In the genomic region with DNA sequence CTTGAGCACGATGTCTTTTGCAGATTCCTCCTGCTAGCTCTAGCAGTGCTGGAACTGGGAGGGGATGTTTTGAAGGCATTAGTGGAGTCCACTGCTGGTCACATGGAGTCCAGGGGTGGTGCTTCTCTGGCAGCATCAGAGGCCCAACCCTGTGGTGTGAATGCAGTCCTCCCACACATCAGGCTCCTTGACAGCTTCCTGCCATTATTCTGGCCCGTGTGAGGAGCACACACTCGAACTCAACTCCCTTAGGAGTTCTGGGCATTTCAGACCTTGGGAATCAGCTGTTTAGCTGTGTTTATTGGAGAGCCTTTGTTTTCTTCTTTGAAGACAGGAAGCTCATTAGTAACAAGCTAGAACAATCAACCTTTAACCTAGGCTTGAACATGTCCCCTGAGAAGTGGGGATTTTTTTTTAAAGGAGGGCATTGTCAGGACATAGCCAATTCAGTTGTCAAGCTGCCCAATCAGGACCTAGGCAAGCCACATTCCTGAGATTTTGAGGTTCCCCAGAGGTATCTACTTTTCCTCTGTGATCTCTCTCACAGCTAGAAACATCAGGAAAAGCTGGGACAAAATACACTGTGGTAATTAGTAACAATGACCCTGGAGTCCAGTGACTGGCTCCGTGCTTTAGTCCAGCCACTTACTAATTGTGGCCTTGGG, we compare ENCODE assay signal across 11 mouse cellular contexts.
DNase-seq lines count a peak whose midpoint lies in the region; ATAC-seq lines count a peak whose summit lies in the region.
"Had no signal": no experiment of that assay in that cellular context is flagged by ENCODE, and none has a peak within 500 bp of the region (broad histone marks: within the 10 kb centered on the region; RNA-seq: fewer than 3 reads in every experiment).

No protein-coding gene starts in this region.

- H3K4me1 ChIP-seq in embryonic facial prominence, embryonic 10.5 days, result peaks cover 17% of the 10 kb centered on the region
- peaks cover 4% of the 10 kb centered on the region; the same call in 1 of the 2 replicates for H3K4me1 ChIP-seq in lung, embryonic 15.5 days
- H3K4me1 ChIP-seq: liver, embryonic 13.5 days had no signal

- ATAC-seq in lung, embryonic 15.5 days (ENCODE audit: borderline replicate concordance, extremely low read depth, low FRiP score, low TSS enrichment), result peak; percentile 69
- ATAC-seq in CD4-positive, CD25-positive, alpha-beta regulatory T cell, adult 4 months, result no peak

- H3K4me3 ChIP-seq in embryonic facial prominence, embryonic 10.5 days, result no peak overlapping the region
- no peak overlapping the region for H3K4me3 ChIP-seq in lung, embryonic 15.5 days
- H3K4me3 ChIP-seq: liver, embryonic 13.5 days; myocyte had no signal

- no peaks in the 10 kb centered on the region for H3K36me3 ChIP-seq in embryonic facial prominence, embryonic 10.5 days (replicated peaks)
- no peaks in the 10 kb centered on the region for H3K36me3 ChIP-seq in lung, embryonic 15.5 days
- H3K36me3 ChIP-seq: liver, embryonic 13.5 days had no signal

- intact Hi-C loops in heart, postnatal 25 days (cut with DNase I), result loop anchor here (5.0 kb wide), 2 partner anchors 125 to 185 kb away; no protein-coding TSS in a partner anchor

- no peak overlapping the region for H3K9ac ChIP-seq in lung, embryonic 15.5 days
- H3K9ac ChIP-seq: liver, embryonic 13.5 days had no signal

- peak overlapping the region; percentile 54 for H3K27ac ChIP-seq in embryonic facial prominence, embryonic 10.5 days (replicated peaks)
- no peak overlapping the region for H3K27ac ChIP-seq in lung, embryonic 15.5 days
- H3K27ac ChIP-seq: liver, embryonic 13.5 days had no signal

- H3K4me2 ChIP-seq in lung, embryonic 15.5 days, result no peak overlapping the region
- H3K4me2 ChIP-seq: liver, embryonic 13.5 days had no signal

- H3K27me3 ChIP-seq in embryonic facial prominence, embryonic 10.5 days (replicated peaks; ENCODE audit: low read depth, poor library complexity, severe bottlenecking), result no peaks in the 10 kb centered on the region
- no peaks in the 10 kb centered on the region for H3K27me3 ChIP-seq in lung, embryonic 15.5 days
- H3K27me3 ChIP-seq: liver, embryonic 13.5 days had no signal

- WGBS in embryonic facial prominence, embryonic 10.5 days, result 31% methylated on average over 4 of the region's 4 CpGs
- 44% methylated on average over 4 of the region's 4 CpGs for WGBS in lung, embryonic 15.5 days

- H3K9me3 ChIP-seq in embryonic facial prominence, embryonic 10.5 days, result no peaks in the 10 kb centered on the region
- H3K9me3 ChIP-seq in lung, embryonic 15.5 days, result no peaks in the 10 kb centered on the region
- H3K9me3 ChIP-seq: liver, embryonic 13.5 days had no signal

- peak; percentile 26 to 33 for DNase-seq in adrenal gland, adult (ENCODE audit: inconsistent age in 2 of 2, low spot score in 1 of 2)
- DNase-seq in adrenal gland, postnatal 10 days, result no peak
- DNase-seq in embryonic facial prominence, embryonic 10.5 days (ENCODE audit: low spot score), result peak; percentile 47
- peak; percentile 68 for DNase-seq in heart, postnatal 25 days (ENCODE audit: low spot score)
- DNase-seq in left cerebral cortex, adult 18-20 months (ENCODE audit: low spot score in 2 of 2), result no peak
- no peak for DNase-seq in left cerebral cortex, adult 8-10 months (ENCODE audit: low spot score in 2 of 2)
- DNase-seq: cerebellum, adult 9-11 months; liver, embryonic 13.5 days had no signal

Comparison
In these comparisons a context has a peak if more than half of its experiments do, and no peak if none do; other contexts are left out.
1. DNase-seq: peak in adrenal gland, adult (2 of 2), embryonic facial prominence, embryonic 10.5 days (single experiment) and heart, postnatal 25 days (single experiment); none in adrenal gland, postnatal 10 days (single experiment), left cerebral cortex, adult 18-20 months (0 of 2) and left cerebral cortex, adult 8-10 months (0 of 2).